Mouse (Mus musculus): ENCODE measurements at regions not wholly inside any gene's neighbourhood (a gene's known extent, or its start where the extent isn't known, plus 50 kb on each side); places are given as distances from the start of the nearest gene placed in this dataset.
"Not testable (repeated sequence)": the region's sequence is repeated elsewhere in the genome, so short reads cannot be mapped to it uniquely, and the experiment has no call there.

DNA sequence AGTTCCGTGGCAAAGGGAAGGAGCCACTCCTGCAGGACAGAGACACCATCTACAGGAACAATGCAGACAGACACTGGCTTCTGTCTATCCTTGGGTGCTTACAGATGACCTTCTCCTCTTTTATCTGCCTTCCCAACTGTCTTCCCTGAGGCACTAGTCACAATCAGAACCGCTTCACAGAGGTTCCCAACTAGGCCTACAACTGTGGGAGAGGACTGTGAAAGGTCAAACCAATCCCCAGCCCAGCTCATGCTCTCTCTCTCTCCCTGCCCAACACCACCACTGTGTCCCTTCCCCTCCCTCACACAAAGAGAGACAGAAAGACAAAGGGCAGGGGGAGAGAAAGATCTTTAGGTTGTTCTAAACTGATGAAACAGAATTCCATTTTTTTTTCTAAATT, 61.3 kb downstream of the Tmem17 start:
- H3K9ac ChIP-seq, result no peak overlapping the region
- H3K4me3 ChIP-seq, result no peak overlapping the region
- no peaks in the 10 kb centered on the region for H3K36me3 ChIP-seq
- ATAC-seq (ENCODE audit: low FRiP score, low read depth), result no peak
- no peaks in the 10 kb centered on the region for H3K4me1 ChIP-seq
- H3K9me3 ChIP-seq, result no peaks in the 10 kb centered on the region
- no peak overlapping the region for H3K27ac ChIP-seq
- WGBS, result 75% methylated on average over 2 of the region's 2 CpGs
- no peak overlapping the region for H3K4me2 ChIP-seq (replicated peaks)
- H3K27me3 ChIP-seq, result no peaks in the 10 kb centered on the region

DNA sequence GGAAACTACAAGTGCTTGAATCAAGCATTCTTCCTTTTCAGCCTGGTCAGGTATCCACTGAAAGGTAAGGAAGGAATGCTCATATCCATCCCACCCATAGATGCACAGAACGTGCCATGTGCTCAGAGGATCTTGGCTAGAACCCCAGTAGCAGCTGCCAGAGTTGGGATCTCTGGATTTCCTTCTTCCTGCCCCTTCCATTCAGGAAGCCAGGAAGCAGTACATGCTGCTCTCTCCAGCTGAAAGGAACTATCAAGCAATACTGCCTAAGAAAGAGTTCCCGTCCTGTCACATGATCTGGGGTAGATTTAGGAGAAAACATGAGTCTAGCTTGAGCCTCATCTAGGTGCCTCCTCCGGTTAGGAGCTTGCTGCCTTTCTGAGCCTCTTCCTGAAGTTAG, 61.9 kb downstream of the Tmem17 start:
- Histone ChIP-seq H3K36me3 (no peaks in the 10 kb centered on the region), H3K4me3 (no peak overlapping the region), H3K4me1 (no peaks in the 10 kb centered on the region), H3K27ac (no peak overlapping the region), H3K9me3 (no peaks in the 10 kb centered on the region), H3K4me2 (replicated peaks) (no peak overlapping the region), H3K27me3 (no peaks in the 10 kb centered on the region), H3K9ac (no peak overlapping the region)
- no peak for ATAC-seq (ENCODE audit: low FRiP score, low read depth)
- WGBS, result 75% methylated on average over 3 of the region's 3 CpGs

DNA sequence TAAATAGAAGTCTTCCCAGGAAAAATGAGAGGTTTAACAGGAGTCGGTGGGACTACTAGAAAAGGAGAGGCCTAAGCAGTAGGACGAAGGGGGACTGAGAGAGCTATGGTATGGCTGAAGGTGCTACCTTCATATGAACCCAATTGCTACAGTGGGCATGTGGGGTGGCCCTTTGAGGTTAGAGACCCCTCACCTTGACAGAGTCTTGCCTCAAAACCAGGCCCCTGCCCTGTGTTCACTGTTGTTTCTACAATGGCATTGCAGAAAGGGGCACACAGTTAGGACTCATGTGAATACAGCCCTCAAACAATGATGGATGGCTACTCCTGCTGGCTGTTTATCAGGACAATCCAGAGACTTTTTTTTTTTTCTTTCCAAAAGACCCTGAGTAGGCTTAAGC, 62.6 kb downstream of the Tmem17 start:
- Histone ChIP-seq H3K4me2 (replicated peaks) (no peak overlapping the region), H3K27ac (no peak overlapping the region), H3K4me1 (no peaks in the 10 kb centered on the region), H3K27me3 (no peaks in the 10 kb centered on the region), H3K36me3 (no peaks in the 10 kb centered on the region), H3K9ac (no peak overlapping the region), H3K4me3 (no peak overlapping the region), H3K9me3 (no peaks in the 10 kb centered on the region)
- ATAC-seq (ENCODE audit: low FRiP score, low read depth), result no peak
- WGBS, result 82% methylated on average over 2 of the region's 2 CpGs

DNA sequence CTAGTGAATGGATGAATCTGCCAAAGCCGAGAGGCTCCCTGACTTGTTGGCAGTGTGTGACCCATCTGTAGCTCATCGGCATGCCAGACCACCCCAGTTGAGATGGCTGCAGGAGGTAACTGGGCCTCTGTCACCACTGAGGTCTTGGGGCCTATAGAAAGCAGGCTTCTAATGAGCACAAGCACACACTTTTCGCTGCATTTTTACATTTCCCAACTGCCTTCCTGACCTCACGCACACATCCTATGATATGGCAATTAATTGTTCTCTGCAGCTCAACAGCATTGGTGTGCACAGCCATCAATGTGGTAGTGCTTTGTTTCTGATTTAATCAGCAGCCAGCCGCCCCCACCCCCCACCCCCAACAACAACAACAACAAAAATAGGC, 72.2 kb downstream of the Tmem17 start:
- Histone ChIP-seq H3K4me3 (no peak overlapping the region), H3K27ac (no peak overlapping the region)
- ATAC-seq (ENCODE audit: low FRiP score, low read depth), result peak; percentile 58; the same call in 1 of the 2 replicates

DNA sequence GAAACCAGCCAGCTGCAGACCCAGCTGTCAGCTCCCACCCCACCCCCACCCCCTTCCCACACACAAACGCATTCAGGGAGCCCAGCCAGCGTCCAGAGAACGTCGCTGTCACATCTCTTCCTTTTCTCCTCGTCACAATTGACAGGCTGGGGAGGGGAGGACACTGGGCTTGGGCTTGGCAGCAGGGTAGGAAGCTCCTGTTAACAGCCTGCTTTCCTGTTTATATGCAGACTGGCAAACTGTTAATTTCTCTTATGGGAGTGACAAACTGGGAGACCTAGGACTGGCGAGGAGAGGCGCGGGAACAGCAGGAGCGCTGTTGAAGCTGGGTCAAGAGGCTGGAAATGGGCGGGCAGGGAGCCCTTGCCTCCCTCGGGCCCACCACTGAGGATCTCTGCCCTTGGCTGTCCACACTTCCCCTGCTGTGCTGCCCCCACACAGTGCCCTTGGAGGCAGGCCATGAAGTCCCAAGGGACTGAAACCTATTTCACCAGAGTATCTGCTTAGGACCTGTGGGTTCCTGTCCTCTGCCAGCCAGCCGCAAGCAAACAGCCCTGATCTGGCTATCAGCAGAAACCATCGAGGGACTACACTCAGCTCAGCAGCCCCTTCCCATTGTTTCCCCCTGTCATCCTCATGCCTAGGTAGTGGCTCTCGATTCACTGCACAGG, 72.7 kb downstream of the Tmem17 start:
- H3K4me1 ChIP-seq, result peaks cover 37% of the 10 kb centered on the region
- H3K4me2 ChIP-seq (replicated peaks), result peak overlapping the region; percentile 52
- H3K9ac ChIP-seq, result peak overlapping the region; percentile 25; the same call in 1 of the 2 replicates
- H3K27me3 ChIP-seq, result no peaks in the 10 kb centered on the region
- peak overlapping the region; percentile 11; the same call in 1 of the 2 replicates for H3K4me3 ChIP-seq
- no peaks in the 10 kb centered on the region for H3K9me3 ChIP-seq
- H3K36me3 ChIP-seq, result no peaks in the 10 kb centered on the region
- ATAC-seq (ENCODE audit: low FRiP score, low read depth), result peak; percentile 41; the same call in 1 of the 2 replicates
- no peak overlapping the region for H3K27ac ChIP-seq
- WGBS, result 16% methylated on average over 14 of the region's 14 CpGs

More for the DNA sequence above, 72.2 kb downstream of the Tmem17 start:
- peaks cover 34% of the 10 kb centered on the region for H3K4me1 ChIP-seq
- 38% methylated on average over 5 of the region's 5 CpGs for WGBS
- peak overlapping the region; percentile 52 for H3K4me2 ChIP-seq (replicated peaks)
- no peaks in the 10 kb centered on the region for H3K9me3 ChIP-seq
- H3K36me3 ChIP-seq, result no peaks in the 10 kb centered on the region
- H3K9ac ChIP-seq, result no peak overlapping the region
- no peaks in the 10 kb centered on the region for H3K27me3 ChIP-seq

DNA sequence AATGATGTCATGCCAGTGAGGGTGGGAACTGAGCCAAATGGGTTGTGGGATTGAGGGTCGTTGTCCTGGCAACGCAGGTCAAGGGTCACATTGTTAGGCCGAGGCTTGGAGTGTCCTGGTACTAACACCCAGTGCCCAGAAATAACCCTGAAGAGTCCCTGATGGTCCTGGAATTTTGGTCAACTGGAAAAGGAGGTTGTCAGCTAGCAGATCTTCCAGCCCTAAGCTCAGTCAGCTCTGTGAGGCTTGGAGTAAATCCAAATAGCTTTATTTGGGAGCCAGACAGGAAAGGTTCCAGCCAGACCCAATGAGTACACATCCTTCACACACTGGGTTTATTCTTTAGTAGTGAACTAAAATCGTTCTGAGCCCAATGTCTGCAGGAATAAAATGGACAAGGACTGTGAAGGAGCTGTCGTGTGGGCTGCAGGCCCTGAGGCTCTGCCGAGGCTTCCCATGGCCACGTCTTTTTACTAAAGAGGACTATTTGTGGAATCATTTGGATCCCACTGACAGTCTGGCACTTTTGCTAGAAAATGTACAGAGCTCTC, 75.9 kb downstream of the Tmem17 start:
- H3K36me3 ChIP-seq, result no peaks in the 10 kb centered on the region
- no peak for ATAC-seq (ENCODE audit: low FRiP score, low read depth)
- no peak overlapping the region for H3K9ac ChIP-seq
- 52% methylated on average over 7 of the region's 7 CpGs for WGBS
- H3K9me3 ChIP-seq, result no peaks in the 10 kb centered on the region
- H3K4me1 ChIP-seq, result peaks cover 44% of the 10 kb centered on the region
- H3K4me2 ChIP-seq (replicated peaks), result no peak overlapping the region
- H3K4me3 ChIP-seq, result no peak overlapping the region
- H3K27me3 ChIP-seq, result no peaks in the 10 kb centered on the region
- H3K27ac ChIP-seq, result peak overlapping the region; percentile 55

DNA sequence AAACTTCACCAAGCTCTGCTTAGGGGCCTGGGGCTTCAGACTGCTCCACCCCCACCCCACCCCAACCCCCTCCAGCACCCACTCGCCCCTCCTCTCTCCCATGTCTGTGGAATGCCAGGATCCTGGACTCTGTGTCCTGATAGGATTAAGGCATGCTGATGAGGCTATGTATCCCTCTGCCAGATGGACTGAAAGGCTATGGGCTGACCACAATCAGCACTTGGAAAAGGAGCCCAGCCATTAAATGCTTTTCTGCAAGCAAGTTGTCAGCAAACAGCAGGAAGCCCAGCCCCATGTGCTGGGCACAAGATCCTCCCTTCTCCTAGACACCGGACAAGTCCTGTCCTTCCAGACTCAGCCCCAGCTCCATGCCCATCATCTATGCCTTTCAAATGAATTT, 76.7 kb downstream of the Tmem17 start:
- no peaks in the 10 kb centered on the region for H3K27me3 ChIP-seq
- peak overlapping the region; percentile 55 for H3K27ac ChIP-seq
- WGBS, result 52% methylated on average over 2 of the region's 2 CpGs
- H3K4me2 ChIP-seq (replicated peaks), result no peak overlapping the region
- H3K36me3 ChIP-seq, result no peaks in the 10 kb centered on the region
- H3K9me3 ChIP-seq, result no peaks in the 10 kb centered on the region
- no peak overlapping the region for H3K4me3 ChIP-seq
- H3K9ac ChIP-seq, result no peak overlapping the region
- no peak for ATAC-seq (ENCODE audit: low FRiP score, low read depth)
- peaks cover 44% of the 10 kb centered on the region for H3K4me1 ChIP-seq

DNA sequence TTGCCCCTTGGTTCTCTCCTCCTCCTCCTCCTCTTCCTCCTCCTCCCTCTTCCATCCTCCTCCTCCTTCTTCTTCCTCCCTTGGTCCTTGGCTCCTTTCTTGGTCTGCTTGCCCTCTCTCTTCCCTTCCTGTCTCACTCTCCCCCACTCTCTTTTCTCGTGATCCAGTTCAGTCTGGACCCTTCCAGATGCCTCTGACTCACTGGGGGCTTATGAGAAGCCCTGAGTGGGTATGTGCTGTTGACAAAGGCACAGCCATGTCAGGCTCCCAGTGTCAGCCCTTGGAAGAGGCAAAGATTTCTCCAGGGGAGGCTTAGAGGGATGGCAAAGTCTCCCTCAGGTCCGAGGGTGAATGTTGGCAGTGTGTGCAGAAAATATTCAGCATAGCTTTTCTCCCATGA, 78.0 kb downstream of the Tmem17 start:
- H3K9me3 ChIP-seq, result no peaks in the 10 kb centered on the region
- H3K4me3 ChIP-seq, result no peak overlapping the region
- no peak overlapping the region for H3K9ac ChIP-seq
- H3K36me3 ChIP-seq, result no peaks in the 10 kb centered on the region
- no peak for ATAC-seq (ENCODE audit: low FRiP score, low read depth)
- 65% methylated on average over 2 of the region's 2 CpGs for WGBS
- H3K27me3 ChIP-seq, result no peaks in the 10 kb centered on the region
- H3K4me1 ChIP-seq, result peaks cover 33% of the 10 kb centered on the region
- H3K27ac ChIP-seq, result no peak overlapping the region
- H3K4me2 ChIP-seq (replicated peaks), result no peak overlapping the region

DNA sequence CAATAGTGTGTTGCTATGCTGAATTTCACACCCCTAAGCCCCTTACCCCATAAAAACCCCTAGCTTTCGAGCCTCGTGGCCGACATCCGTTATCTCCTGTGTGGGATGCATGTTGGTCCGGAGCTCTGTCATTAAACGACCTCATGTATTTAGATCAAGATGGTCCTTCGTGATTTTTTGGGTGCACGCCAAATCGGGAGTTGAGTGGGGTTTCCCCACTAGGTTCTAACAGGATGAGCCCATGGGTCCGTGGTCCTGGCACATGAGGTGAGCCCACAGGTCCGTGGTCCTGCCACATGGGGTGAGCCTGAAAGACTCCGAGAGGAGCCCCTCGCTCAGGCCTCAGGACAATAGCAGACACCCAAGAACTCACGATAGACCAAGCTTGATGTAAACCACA, 79.2 kb downstream of the Tmem17 start:
- not testable (repeated sequence) for H3K27me3 ChIP-seq; H3K9me3 ChIP-seq; H3K27ac ChIP-seq; H3K4me3 ChIP-seq; ATAC-seq (ENCODE audit: low FRiP score, low read depth); H3K9ac ChIP-seq; H3K36me3 ChIP-seq; H3K4me2 ChIP-seq (replicated peaks)
- peaks cover 31% of the 10 kb centered on the region for H3K4me1 ChIP-seq
- WGBS, result 84% methylated on average over 14 of the region's 14 CpGs

DNA sequence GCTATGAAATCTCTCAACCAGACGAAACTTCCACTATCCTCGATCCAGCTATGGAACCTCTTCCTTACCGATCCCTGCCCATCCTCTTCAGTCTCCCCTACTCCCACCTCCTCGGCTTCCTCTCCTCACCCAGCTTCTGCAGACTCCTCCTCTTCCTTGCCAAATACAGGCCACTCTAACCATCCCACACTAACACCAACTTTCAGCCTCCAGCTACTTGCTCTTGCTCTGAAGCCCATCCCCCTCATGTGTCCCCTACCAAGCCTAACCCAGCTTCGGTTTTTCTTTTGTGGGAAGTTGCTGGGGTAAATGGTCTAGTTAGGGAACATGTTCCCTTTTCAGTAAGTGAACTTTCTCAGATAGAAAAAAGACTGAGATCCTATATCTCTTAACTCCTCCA, 80.8 kb downstream of the Tmem17 start:
- H3K27me3 ChIP-seq, result no peaks in the 10 kb centered on the region

DNA sequence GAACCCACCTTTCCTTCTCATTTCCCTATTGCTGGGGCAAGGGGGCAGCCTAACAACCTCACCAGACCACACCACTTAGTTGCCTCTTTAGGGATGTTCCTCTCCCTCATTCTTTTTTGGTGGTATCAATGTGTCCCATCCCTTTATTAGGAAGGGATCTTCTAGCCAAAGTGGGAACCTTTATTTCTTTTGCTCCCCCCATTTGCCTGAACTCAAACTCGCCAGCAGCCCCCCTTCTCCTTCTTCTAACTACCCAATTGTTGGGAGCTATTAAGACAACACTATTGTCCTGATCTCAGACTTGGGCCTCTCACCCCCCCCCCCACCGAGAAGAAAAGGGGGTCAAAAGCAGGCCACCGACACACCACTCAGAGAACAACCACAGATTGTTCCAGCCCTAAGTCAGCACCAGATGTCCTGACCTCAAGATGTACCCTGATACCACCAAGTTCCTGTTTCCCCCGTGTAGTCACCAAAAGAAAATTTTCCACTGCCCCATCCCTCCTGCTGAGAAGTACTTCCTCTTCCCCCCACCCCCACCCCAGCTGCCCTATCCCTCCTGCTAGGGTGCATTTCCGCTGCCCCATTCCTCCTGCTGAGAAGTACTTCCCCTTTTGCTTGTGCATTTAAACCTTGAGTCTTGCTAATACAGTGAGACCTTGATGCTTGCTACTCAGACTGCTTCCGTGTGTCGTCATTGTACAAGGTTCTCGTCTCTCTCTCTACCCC, 84.4 kb downstream of the Tmem17 start:
- no peak overlapping the region for H3K4me3 ChIP-seq
- H3K27me3 ChIP-seq, result no peaks in the 10 kb centered on the region
- H3K4me1 ChIP-seq, result 0 out of 2 replicates have a peak, but pooled peaks cover under 1% of the 10 kb centered on the region
- no peak overlapping the region for H3K9ac ChIP-seq
- no peak for ATAC-seq (ENCODE audit: low FRiP score, low read depth)
- H3K36me3 ChIP-seq, result no peaks in the 10 kb centered on the region
- no peak overlapping the region for H3K4me2 ChIP-seq (replicated peaks)
- H3K9me3 ChIP-seq, result no peaks in the 10 kb centered on the region; the same call in 1 of the 2 replicates
- 81% methylated on average over 8 of the region's 8 CpGs for WGBS
- no peak overlapping the region for H3K27ac ChIP-seq

More for the DNA sequence above, 80.8 kb downstream of the Tmem17 start:
- H3K4me2 ChIP-seq (replicated peaks), result no peak overlapping the region
- H3K27ac ChIP-seq, result no peak overlapping the region
- ATAC-seq (ENCODE audit: low FRiP score, low read depth), result no peak
- H3K4me1 ChIP-seq, result peaks cover 22% of the 10 kb centered on the region
- H3K36me3 ChIP-seq, result no peaks in the 10 kb centered on the region
- H3K9me3 ChIP-seq, result no peaks in the 10 kb centered on the region
- no peak overlapping the region for H3K9ac ChIP-seq
- WGBS, result 89% methylated on average over 5 of the region's 5 CpGs
- H3K4me3 ChIP-seq, result no peak overlapping the region

DNA sequence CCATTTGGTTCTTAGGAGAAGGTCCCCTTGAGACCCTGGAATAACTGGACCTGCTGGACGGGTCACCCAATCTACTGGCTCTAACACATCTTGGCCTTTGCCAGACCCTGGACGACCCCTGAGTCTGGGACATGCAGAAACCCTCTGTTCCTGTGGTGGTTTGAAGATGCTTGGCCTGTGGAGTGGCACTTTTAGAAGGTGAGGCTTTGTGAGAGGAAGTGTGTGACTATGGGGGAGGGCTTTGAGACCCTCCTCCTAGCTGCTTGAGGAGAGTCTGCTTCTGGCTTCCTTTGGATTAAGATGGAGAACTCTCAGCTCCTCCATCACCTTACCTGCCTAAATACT, 84.9 kb downstream of the Tmem17 start:
- no peak overlapping the region for H3K9ac ChIP-seq
- H3K4me1 ChIP-seq, result peaks cover 4% of the 10 kb centered on the region; the same call in 1 of the 2 replicates
- H3K4me3 ChIP-seq, result no peak overlapping the region
- H3K4me2 ChIP-seq (replicated peaks), result no peak overlapping the region
- no peak for ATAC-seq (ENCODE audit: low FRiP score, low read depth)
- H3K9me3 ChIP-seq, result no peaks in the 10 kb centered on the region; the same call in 1 of the 2 replicates
- no peaks in the 10 kb centered on the region for H3K36me3 ChIP-seq
- no peak overlapping the region for H3K27ac ChIP-seq
- no peaks in the 10 kb centered on the region for H3K27me3 ChIP-seq
- 84% methylated on average over 2 of the region's 2 CpGs for WGBS

All from limb, embryonic 13.5 days (tissue).